Mouse (Mus musculus) layer of hippocampus, postnatal 36 days (tissue): ENCODE measurements around the gene D10Wsu102e. TPM values are rescaled to one million over a fixed set of nuclear protein-coding genes. Genes with fewer than 3 reads are reported as not detected.
"Not testable (repeated sequence)": the region's sequence is repeated elsewhere in the genome, so short reads cannot be mapped to it uniquely, and the experiment has no call there.

Experiments used
- DNase-seq, 2 experiments: peaks; one replicate each; pipeline ENCODE4 v3.0.0; 2022
- total RNA-seq, 2 experiments: library from RNA; stranded (reverse); gene quantifications; 2 replicates each; pipeline ENCODE4 v1.2.3; 2021

D10Wsu102e gene
- total RNA-seq, 2 experiments from 2014 or later: 2.9 to 4.0 TPM

DNA sequence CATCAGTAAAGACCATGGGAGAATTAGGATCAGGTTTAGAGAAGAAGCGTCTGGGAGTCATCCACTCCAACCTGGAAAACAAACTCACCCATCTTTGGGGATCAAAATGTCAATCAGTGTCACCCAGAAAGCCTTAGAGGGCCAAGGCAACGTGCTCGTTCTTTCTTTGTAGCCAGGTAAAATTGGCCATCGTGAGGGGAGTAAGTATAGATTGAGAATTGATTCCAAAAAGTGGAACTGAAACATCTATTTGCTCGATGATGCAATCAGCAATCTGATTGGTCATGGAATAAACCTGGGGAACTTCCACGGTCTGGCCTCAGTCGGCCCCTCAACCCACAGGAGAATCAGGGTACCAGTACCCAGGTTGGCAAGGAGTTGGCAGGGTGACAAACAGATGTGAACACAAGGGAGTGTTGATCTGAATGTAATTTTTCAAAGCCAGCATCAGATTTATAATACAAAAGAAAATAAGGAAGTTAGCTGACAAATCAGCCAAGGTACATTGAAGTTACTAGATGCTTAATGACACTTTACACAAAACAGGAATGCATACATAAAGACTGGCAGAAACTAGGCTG, 25.4 kb downstream of the D10Wsu102e start:
- no peak for DNase-seq

DNA sequence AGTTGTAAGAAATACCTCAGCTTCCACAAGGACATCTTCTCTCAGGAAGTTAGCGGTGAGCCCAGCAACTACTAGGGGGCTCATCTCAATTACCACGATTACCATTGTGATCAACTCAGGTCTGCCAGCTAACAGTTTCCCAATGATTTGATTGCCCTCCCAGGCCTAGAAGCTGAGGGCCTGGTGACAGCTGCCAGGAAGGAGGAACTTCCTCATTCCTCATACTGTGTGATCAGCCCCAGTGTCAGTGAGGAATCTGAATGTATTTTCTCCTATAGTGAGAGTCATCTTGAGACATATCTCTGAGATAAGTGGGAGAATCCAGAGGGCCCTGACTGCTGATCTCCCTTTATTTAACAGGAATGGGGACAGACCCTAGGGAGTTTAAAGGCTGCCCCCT, 37.3 kb downstream of the D10Wsu102e start:
- DNase-seq: no peak

DNA sequence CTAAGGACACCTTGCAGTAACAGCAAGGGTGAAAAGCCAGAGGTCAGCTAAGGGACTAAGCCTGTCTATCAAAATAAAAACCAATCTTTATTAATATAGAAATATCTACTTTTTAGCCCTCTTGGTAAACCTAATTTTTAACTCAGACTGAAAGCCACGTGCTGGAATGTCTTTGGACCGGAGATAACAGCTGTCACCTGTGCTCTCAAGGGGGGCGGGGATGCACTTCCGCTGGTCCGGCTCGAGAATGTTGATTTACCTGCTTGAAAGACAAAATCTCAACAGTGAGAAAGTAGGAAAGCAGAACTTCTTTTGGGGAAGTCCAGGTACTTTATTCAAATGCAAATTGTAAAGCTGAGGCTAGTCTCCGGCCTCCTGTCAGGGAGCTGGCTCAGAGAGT, 40.9 kb downstream of the D10Wsu102e start:
- DNase-seq: not testable (repeated sequence)

DNA sequence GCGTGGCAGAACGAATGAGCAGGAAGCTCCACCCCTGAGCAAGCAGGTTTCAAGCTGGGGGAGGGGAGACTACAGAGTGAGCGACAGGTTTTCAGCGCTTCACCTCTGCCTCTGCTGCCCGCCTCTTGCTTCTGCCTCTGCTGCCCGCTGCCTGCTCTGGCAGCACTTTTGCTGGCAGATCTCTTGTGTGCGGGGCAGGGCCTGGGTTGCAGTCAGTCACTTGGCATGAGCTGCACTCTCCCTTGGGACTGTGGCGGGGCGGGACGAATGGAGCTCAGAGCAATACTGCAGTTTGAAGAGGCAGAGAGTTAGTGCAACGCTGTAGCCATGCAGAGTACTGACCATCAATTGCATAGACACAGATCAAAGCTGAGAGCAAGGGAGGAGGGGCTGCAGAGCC, 45.0 kb downstream of the D10Wsu102e start:
- DNase-seq: no peak

DNA sequence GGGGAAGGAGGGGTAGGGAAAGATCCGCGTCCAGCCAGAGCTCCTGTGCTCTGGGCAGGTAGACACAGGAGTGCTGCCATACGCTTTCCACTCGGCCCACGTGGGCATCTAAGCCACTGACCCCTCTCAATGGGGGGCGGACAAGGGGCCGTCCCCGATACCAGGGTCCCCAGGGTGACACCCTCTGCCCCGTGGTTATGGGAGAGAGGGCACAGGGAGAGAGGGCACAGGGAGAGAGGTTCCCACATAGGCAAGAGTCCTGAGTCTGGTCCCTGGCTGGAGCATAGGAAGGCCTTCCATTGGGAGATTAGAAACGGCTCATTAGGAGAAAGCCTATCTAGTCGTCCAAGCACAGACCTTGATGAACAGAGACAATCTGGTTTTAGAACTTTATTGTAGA, 45.7 kb downstream of the D10Wsu102e start:
- DNase-seq: no peak

DNA sequence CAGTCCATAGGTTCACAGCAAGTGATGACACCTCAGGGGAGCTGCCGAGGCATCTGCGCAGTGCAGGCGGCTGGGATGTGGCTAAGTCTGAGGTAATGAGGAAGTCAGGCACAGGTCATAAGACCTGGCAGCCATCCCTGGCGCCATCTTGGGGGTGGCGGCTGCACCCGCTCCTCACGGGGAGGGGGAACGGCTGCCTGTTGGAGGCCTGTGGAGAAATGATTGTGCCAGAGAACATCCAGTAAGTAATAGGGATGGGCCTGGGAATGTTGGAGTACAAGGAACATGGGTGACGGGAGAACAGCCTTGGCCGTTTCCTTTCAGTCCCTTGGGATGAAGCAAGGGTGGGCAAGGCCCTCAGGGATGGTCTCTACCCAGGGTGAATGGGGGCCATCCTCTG, 47.1 kb downstream of the D10Wsu102e start:
- DNase-seq: no peak

DNA sequence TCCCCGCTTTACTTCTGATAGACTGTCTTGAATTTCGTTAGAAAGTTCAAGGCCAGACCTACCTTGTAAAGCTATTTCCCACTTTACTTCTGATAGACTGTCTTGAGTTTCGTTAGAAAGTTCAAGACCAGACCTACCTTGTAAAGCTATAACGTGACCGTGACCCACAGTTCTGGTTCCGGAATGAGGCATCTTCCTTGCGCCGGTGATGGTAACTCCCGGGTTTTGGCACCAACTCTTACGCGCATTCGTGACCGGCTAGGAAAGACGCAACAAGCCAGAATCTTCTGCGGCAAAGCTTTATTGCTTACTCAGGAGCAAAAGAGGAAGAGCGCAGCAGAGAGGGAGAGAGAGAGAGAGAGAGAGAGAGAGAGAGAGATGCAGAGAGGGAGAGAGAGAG, 58.4 kb downstream of the D10Wsu102e start:
- DNase-seq: not testable (repeated sequence)

DNA sequence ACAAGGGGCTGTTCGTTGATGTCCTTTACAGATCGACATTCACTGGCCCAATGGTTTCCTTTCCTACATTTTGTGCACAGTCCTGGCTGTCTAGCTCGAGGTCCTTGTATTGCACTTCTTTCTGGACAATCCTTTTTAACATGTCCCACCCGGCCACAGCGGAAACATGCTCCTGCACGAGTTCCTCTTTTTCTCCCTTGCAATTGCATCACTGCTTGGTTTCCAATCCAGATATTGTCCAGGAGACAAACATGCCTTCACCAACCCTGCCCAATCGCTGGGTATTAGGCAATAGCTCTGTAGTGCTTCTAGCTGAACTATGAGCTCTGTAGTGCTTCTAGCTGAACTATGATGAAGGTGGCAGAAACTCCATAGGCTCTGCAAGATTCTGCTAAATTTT, 88.6 kb downstream of the D10Wsu102e start:
- DNase-seq: no peak

DNA sequence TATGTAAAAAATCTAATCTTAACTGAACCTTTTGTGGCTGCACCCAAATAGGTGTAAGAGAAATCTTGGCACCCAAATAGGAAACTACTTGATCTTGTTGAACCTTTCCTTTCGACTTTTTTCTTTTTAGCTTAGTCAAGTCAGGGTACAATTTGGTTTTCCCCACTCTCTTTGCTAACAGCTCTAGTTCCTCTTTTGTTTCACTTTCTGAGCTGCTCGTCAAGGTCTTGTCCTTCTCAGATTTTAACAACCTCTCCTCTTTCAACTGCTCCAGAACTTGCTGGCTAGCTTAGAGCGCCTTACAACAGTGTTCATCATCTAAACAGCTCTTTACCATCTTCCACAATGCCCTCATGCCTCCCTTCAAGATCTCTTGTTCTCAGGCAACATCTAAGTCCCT, 97.5 kb downstream of the D10Wsu102e start:
- DNase-seq: no peak

DNA sequence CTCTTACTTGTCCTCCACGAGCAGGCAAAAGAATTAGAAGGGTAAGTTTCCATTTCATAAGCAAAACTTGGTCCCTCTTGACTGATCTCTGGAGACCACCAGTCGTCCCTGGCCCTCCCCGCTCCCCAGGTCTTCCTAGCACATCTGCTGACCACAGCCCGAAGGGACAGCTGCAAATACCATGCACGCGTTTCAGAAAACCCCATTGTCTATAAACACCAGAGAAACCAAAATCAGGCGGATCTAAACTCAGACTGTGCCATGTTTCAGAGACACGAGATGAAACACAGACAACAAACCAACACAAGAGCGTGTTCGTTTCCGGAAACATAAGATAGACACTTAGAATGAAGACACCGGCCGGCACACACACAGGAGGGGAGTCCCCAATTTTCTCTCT, 115.2 kb downstream of the D10Wsu102e start:
- DNase-seq: no peak

DNA sequence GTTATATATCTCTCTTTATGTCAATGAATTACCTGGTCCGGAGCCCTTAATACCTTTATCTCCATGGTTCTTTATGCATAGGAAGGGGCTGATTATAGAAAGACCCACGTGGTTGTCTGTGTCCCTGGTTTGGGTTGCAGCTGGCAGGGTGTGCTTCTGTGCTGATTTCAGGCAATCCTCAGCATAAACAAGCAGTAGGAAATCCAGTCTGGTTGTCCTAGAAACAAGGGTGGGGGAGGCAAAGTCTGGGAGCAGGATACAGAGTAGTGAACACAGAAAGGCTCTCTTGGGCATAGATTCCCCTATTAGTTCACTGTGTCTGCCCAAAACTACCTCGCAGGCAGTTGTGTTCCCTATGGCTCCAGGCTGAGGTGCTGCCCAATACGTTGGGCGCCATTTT, 117.3 kb downstream of the D10Wsu102e start:
- peak in 1 of 2 experiments; percentile 3 for DNase-seq

DNA sequence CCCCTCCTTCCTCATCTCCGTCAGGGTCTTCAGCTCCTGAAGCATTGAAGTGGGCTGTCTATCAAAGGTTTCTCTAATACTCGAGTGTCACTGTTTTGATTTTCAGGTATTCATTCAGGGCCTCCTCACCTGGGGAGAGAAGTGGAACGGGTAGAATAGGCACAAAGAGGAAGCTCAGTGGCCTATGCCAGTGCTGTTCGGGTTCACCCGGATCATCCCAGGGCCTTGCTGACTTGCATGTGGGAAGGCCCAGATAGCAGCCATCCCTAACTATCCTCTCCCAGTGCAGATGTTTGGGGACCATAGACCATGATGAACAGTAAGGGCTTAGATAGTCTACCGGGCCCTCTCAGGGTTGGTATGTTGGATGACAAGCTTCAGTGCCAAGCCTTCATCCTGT, 130.5 kb downstream of the D10Wsu102e start:
- no peak for DNase-seq

DNA sequence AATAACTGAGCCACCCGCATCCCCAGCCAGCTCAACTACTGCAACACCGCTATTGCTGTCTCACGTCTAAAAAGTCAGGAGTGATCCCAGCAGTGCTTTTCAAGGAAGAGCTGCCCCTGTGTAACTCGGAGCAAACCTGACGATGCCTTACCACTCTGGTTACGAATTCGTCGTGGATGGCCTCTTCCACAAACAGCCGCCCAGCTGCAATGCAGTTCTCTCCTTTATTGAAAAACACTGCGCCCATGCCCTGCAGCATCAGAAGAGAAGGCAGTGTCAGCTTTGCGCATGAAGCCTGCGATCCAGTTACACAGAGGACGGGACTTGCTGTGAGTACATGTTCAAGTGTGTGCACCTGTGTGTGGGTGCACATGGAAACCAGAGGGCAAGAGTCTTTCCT, 137.3 kb downstream of the D10Wsu102e start:
- DNase-seq: no peak

DNA sequence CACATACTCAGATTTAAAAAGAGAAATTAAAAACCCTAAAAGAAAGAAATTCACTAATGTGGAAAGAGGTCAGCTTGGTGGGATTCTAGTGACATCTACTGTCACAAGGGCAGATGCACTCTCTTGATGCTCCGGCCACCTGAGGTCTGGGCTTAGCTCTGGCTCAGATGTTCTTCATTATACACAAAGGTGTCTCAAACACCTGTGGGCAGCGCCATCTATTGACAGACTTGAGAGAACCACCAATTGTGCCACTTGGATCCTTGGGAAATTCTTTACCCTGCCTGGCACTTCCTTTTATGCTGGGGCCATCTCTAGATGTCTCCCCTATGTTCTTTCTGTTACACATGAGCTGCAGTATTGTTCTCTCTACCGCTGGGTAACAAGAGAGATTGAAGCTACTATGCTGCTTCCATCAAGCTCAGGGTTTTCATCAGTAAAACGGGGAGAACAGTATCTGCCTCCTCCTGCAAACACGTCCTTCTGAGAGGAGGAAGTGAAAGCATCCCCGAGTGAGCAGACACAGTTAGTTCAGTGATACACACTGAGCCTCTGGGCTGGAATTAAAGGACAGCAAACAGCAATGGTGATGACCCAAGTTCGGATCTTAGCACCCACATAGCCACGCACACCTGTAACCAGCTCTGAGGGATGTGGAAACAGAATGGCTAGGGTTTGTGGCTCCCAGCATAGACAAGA, 149.1 kb downstream of the D10Wsu102e start:
- no peak for DNase-seq

DNA sequence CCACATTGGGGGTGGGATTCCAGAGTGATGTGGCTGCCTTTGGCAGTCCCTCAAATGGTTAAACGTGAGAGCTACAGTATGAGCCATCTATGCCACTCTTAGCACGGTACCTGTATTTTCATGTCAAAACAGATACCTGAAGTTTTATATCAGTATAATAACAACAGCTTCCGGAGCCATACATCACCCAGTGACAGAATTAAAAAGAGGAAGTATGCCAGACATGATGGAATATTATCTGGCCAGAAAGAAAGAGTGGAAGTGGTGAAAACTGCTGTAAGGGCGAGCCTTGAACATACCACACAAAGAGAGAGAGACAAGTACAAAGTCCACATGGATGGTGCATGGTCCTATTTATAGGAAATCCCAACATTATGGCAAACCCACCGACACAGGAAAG, 151.3 kb downstream of the D10Wsu102e start:
- DNase-seq: no peak

DNA sequence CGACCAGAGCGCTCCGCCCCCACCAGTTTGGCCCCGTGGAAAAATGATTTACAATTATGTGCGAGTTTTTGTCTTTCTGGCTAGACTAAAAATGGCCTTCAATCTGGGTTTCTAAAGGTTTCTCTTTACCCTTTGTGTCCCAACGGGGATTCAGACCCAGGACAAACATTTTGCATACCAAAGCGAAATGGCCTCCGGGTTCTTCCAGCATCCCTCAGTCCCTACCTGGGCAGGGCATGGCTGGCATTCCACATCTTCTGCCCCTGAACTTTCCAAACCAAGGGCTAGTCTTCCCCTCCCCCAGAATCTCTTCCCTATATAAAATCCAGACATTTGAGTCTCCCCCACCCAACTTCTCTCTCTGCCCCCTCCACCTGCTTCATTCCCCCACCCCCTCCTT, 153.7 kb downstream of the D10Wsu102e start:
- no peak for DNase-seq

DNA sequence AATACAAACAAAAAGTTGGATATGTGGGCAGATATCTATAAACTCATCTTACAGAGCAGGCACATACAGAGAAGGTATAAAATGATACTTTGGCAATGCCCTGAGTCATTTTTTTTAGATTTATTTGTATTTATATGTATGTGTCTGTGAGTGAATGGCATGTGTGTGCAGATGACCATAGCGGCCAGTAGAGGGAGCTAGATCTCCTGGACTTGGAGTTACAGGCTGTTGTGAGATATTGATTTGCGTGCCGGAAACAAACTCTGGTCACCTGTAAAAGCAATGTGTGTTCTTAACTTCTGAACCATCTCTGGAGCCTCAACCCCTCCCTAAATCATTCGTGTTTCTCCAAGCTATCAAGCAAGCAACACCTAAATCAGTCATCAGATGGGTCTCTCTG, 161.0 kb downstream of the D10Wsu102e start:
- no peak for DNase-seq

DNA sequence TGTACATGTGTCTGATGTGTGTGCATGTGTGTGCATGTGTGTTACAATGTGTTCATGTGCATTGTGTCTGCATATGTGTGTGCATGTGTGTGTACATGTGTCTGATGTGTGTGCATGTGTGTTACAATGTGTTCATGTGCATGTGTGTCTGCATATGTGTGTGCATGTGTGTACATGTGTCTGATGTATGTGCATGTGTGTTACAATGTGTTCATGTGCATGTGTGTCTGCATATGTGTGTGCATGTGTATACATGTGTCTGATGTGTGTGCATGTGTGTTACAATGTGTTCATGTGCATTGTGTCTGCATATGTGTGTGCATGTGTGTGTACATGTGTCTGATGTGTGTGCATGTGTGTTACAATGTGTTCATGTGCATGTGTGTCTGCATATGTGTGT, 164.2 kb downstream of the D10Wsu102e start:
- not testable (repeated sequence) for DNase-seq

DNA sequence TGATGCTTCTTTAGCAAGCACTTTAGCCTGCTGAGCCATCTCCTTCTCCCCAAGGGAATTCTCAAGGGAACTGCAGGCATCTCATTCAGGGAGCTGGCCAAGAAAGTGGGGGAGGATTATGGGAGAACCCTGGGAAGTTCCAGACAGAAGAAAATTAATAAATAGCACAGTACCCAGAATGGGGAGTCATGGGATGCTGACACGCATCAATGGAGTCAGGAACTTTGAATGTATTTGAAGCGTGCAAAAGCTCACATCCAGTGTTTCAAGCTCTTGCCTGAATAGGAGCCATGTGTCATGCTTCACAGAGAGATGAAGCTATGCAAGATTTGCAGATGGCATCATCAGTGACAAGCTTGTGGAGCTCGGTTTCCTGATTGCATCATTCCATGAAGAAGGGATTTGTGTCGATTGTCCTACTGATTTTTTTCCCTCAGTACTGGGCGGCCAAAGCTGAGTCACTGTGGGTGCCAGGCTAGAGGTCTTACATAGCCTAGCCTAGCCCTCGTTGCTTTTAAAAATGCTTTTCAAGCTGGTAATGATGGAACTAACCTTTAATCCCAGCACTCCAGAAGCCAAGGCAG, 170.5 kb downstream of the D10Wsu102e start:
- DNase-seq: no peak

DNA sequence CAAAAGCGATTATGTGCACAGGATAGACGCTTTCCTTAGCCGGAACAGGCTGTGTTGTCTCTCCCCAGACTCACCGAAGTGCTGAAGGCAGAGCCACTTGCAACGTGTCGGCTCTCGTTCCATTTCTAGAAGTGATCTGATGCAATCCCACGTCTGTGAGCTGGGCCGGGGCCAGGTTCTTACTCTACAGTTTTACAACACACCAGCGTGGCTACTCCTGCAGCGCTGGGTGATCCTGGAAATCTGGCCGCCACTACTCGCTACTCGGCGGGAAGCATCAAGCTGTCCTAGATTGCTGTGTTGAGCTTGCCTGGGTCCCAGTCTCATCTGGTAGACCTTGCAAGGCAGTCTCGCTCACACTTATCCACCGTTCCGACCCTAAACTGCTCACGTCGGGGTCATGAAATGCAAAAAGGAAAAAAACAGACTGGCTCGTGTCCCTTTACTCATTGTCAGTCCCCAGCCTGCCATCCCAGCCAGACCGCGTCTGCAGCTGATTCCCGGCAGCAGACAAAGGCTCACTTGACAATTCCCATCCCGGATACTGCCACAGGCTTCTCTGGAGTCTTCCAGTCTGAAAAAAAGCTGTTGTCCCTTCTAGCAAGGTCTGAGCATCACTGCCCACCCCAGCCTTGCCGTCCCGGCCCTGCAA, 173.4 kb downstream of the D10Wsu102e start:
- peak; percentile 21 to 41 for DNase-seq

DNA sequence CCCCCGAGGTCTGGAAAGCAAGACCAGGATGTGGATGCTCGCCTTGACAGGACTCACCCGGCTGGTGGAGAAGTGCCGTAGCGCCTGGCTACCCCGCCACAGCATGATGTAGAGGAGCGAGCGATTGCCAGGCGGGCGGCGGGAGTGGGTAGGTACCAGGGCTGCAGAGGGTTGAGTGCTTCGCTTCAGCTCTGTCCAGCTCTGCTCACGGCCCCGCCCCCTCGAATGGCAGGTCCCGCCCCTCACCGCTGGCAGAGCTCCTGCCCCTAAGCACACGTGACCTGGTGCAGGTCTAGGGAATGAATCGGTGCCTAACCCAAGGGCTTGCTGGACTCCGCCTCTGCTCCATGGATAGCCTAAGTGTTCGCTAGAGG, 173.9 kb downstream of the D10Wsu102e start, which contains the start of gene Aldh1l2:
TSS of gene Aldh1l2 (minus strand) at position 231 of the 374 bp plus-strand sequence.
- peak; percentile 40 to 53 for DNase-seq

DNA sequence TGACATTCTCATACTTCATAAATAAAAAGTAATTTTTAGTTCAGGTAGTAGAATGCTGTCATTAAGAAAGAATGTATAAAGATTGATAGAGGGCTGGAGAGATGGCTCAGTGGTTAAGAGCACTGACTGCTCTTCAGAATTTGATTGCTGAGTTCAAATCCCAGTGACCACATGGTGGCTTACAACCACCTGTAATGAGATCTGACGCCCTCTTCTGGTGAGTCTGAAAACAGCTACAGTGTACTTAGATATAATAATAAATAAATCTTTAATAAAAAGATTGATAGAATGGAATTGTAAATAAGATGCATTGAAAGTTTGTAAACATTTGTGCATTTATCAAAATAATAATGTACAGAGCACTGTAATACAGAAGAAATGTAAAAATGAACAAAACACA, 176.4 kb downstream of the D10Wsu102e start:
- no peak for DNase-seq
